Mouse (Mus musculus): ENCODE results near the gene Hnrnph1. TPM values are rescaled to one million over a fixed set of nuclear protein-coding genes. Genes with fewer than 3 reads are reported as not detected.
A peak's percentile ranks its signal among the peaks of the same experiment; 100 is the strongest.

Hnrnph1 gene
- total and polyA plus RNA-seq, 3 experiments = 56.3 to 114 (median 110) TPM

- WGBS = 89% methylated on average over 5 of the region's 5 CpGs
- intact Hi-C loops (cut with DNase I) = loop anchor here (10.0 kb wide), 2 partner anchors 205 to 385 kb away; no protein-coding TSS in a partner anchor
These were observed 7.4 kb upstream of the Hnrnph1 start for GRCm38 (mm10) chr11:50369360-50369911.

GRCm38 (mm10) chr11:50370969-50371368 is 5.8 kb upstream of the Hnrnph1 start:
- no peaks in the 10 kb centered on the region; the same call in 1 of the 2 replicates for H3K4me1 ChIP-seq (ENCODE audit: control insufficient read depth, insufficient read depth, low read length)
- H3K36me3 ChIP-seq (ENCODE audit: control insufficient read depth, insufficient read depth, low read length) = no peaks in the 10 kb centered on the region
- H3K79me2 ChIP-seq (replicated peaks; ENCODE audit: control insufficient read depth, insufficient read depth, low read length) = no peaks in the 10 kb centered on the region
- DNase-seq = peak in 1 of 2 experiments; percentile 17
- intact Hi-C loops (cut with DNase I) = no loop called here
- no peak for TF ChIP-seq CTCF (IDR thresholded peaks at IDR 0.05)
- no peak for TF ChIP-seq EP300 (IDR thresholded peaks at IDR 0.05; ENCODE audit: insufficient read depth, low read depth, low read length)
- no peak for TF ChIP-seq POLR2A (IDR thresholded peaks at IDR 0.05; ENCODE audit: insufficient read depth, low read depth, low read length)
- H3K9ac ChIP-seq (ENCODE audit: low read depth, low read length) = no peak overlapping the region
- no peak overlapping the region for H3K27ac ChIP-seq
- no peaks in the 10 kb centered on the region for H3K27me3 ChIP-seq (ENCODE audit: control insufficient read depth, insufficient read depth, low read length)
- H3K4me3 ChIP-seq = no peak overlapping the region
- 67% methylated on average over 4 of the region's 4 CpGs for WGBS

More at GRCm38 (mm10) chr11:50369360-50369911, 7.4 kb upstream of the Hnrnph1 start:
- Histone ChIP-seq H3K9ac (ENCODE audit: low read depth, low read length) (no peak overlapping the region), H3K4me3 (no peak overlapping the region), H3K27me3 (ENCODE audit: control insufficient read depth, insufficient read depth, low read length) (no peaks in the 10 kb centered on the region), H3K4me1 (ENCODE audit: control insufficient read depth, insufficient read depth, low read length) (no peaks in the 10 kb centered on the region; the same call in 1 of the 2 replicates), H3K27ac (no peak overlapping the region), H3K36me3 (ENCODE audit: control insufficient read depth, insufficient read depth, low read length) (no peaks in the 10 kb centered on the region), H3K79me2 (replicated peaks; ENCODE audit: control insufficient read depth, insufficient read depth, low read length) (no peaks in the 10 kb centered on the region)
- TF ChIP-seq EP300 (IDR thresholded peaks at IDR 0.05; ENCODE audit: insufficient read depth, low read depth, low read length) = no peak
- TF ChIP-seq POLR2A (IDR thresholded peaks at IDR 0.05; ENCODE audit: insufficient read depth, low read depth, low read length) = no peak
- no peak for TF ChIP-seq CTCF (IDR thresholded peaks at IDR 0.05)
- DNase-seq = peak in 1 of 2 experiments; percentile 11

- Histone ChIP-seq H3K9ac (ENCODE audit: low read depth, low read length) (peak overlapping the region; percentile 77), H3K79me2 (replicated peaks; ENCODE audit: control insufficient read depth, insufficient read depth, low read length) (no peaks in the 10 kb centered on the region), H3K27me3 (ENCODE audit: control insufficient read depth, insufficient read depth, low read length) (no peaks in the 10 kb centered on the region), H3K4me3 (0 out of 2 replicates have a peak overlapping the region, but pooled peaks have one; percentile 31), H3K4me1 (ENCODE audit: control insufficient read depth, insufficient read depth, low read length) (peaks cover 2% of the 10 kb centered on the region; the same call in 1 of the 2 replicates), H3K27ac (peak overlapping the region; percentile 28; the same call in 1 of the 2 replicates), H3K36me3 (ENCODE audit: control insufficient read depth, insufficient read depth, low read length) (no peaks in the 10 kb centered on the region)
- peak; percentile 63 for TF ChIP-seq CTCF (IDR thresholded peaks at IDR 0.05)
- TF ChIP-seq EP300 (IDR thresholded peaks at IDR 0.05; ENCODE audit: insufficient read depth, low read depth, low read length) = 0 out of 2 replicates have a peak, but pooled peaks have one; percentile 13
- TF ChIP-seq POLR2A (IDR thresholded peaks at IDR 0.05; ENCODE audit: insufficient read depth, low read depth, low read length) = no peak
- intact Hi-C loops (cut with DNase I) = no loop called here
- peak; percentile 62 for DNase-seq
- 6% methylated on average over 18 of the region's 18 CpGs for whole genome bisulfite sequencing
These were observed 5.4 kb upstream of the Hnrnph1 start for GRCm38 (mm10) chr11:50371399-50371841.

- no peak for DNase-seq
- intact Hi-C loops (cut with DNase I) = no loop called here
- Histone ChIP-seq H3K27me3 (ENCODE audit: control insufficient read depth, insufficient read depth, low read length) (no peaks in the 10 kb centered on the region), H3K79me2 (replicated peaks; ENCODE audit: control insufficient read depth, insufficient read depth, low read length) (no peaks in the 10 kb centered on the region), H3K9ac (ENCODE audit: low read depth, low read length) (no peak overlapping the region), H3K36me3 (ENCODE audit: control insufficient read depth, insufficient read depth, low read length) (no peaks in the 10 kb centered on the region), H3K27ac (no peak overlapping the region; the same call in 1 of the 2 replicates), H3K4me1 (ENCODE audit: control insufficient read depth, insufficient read depth, low read length) (peaks cover 2% of the 10 kb centered on the region; the same call in 1 of the 2 replicates), H3K4me3 (no peak overlapping the region)
- WGBS = 98% methylated on average over 1 of the region's 1 CpGs
- TF ChIP-seq CTCF (IDR thresholded peaks at IDR 0.05) = no peak
- TF ChIP-seq EP300 (IDR thresholded peaks at IDR 0.05; ENCODE audit: insufficient read depth, low read depth, low read length) = no peak
- TF ChIP-seq POLR2A (IDR thresholded peaks at IDR 0.05; ENCODE audit: insufficient read depth, low read depth, low read length) = no peak
These were observed 4.9 kb upstream of the Hnrnph1 start for GRCm38 (mm10) chr11:50371911-50372310.

GRCm38 (mm10) chr11:50373086-50373485 is 3.7 kb upstream of the Hnrnph1 start:
- DNase-seq = no peak
- no peaks in the 10 kb centered on the region for H3K36me3 ChIP-seq (ENCODE audit: control insufficient read depth, insufficient read depth, low read length)
- intact Hi-C loops (cut with DNase I) = no loop called here

GRCm38 (mm10) chr11:50373621-50374020 is 3.2 kb upstream of the Hnrnph1 start:
- peaks cover 1% of the 10 kb centered on the region for H3K36me3 ChIP-seq (ENCODE audit: control insufficient read depth, insufficient read depth, low read length)
- DNase-seq = peak in 1 of 2 experiments; percentile 7
- H3K4me1 ChIP-seq (ENCODE audit: control insufficient read depth, insufficient read depth, low read length) = peaks cover 2% of the 10 kb centered on the region; the same call in 1 of the 2 replicates
- intact Hi-C loops (cut with DNase I) = no loop called here
- H3K9ac ChIP-seq (ENCODE audit: low read depth, low read length) = no peak overlapping the region
- WGBS = 95% methylated on average over 1 of the region's 1 CpGs
- 0 out of 2 replicates have a peak, but pooled peaks cover under 1% of the 10 kb centered on the region for H3K79me2 ChIP-seq (replicated peaks; ENCODE audit: control insufficient read depth, insufficient read depth, low read length)
- TF ChIP-seq EP300 (IDR thresholded peaks at IDR 0.05; ENCODE audit: insufficient read depth, low read depth, low read length) (no peak), CTCF (IDR thresholded peaks at IDR 0.05) (no peak), POLR2A (IDR thresholded peaks at IDR 0.05; ENCODE audit: insufficient read depth, low read depth, low read length) (no peak)
- H3K27ac ChIP-seq = no peak overlapping the region
- H3K27me3 ChIP-seq (ENCODE audit: control insufficient read depth, insufficient read depth, low read length) = no peaks in the 10 kb centered on the region
- no peak overlapping the region for H3K4me3 ChIP-seq

More at GRCm38 (mm10) chr11:50373086-50373485, 3.7 kb upstream of the Hnrnph1 start:
- peaks cover 2% of the 10 kb centered on the region; the same call in 1 of the 2 replicates for H3K4me1 ChIP-seq (ENCODE audit: control insufficient read depth, insufficient read depth, low read length)
- no peaks in the 10 kb centered on the region for H3K27me3 ChIP-seq (ENCODE audit: control insufficient read depth, insufficient read depth, low read length)
- no peaks in the 10 kb centered on the region for H3K79me2 ChIP-seq (replicated peaks; ENCODE audit: control insufficient read depth, insufficient read depth, low read length)
- H3K9ac ChIP-seq (ENCODE audit: low read depth, low read length) = no peak overlapping the region
- H3K4me3 ChIP-seq = no peak overlapping the region
- no peak for TF ChIP-seq CTCF (IDR thresholded peaks at IDR 0.05)
- TF ChIP-seq POLR2A (IDR thresholded peaks at IDR 0.05; ENCODE audit: insufficient read depth, low read depth, low read length) = no peak
- TF ChIP-seq EP300 (IDR thresholded peaks at IDR 0.05; ENCODE audit: insufficient read depth, low read depth, low read length) = no peak
- H3K27ac ChIP-seq = no peak overlapping the region

All from heart, adult 2 months (tissue).